In genomic region chr11:17257861-17258260, GRCm38 (mm10) we compare ENCODE assay signal across 8 mouse cellular contexts. TPM values are rescaled to one million over a fixed set of nuclear protein-coding genes. Genes with fewer than 3 reads are reported as not detected.
A peak's percentile ranks its signal among the peaks of the same experiment; 100 is the strongest.
DNase-seq lines count a peak whose midpoint lies in the region; ATAC-seq and TF ChIP-seq lines count a peak whose summit lies in the region.

No protein-coding gene starts in this region.

- peak; percentile 52 for ATAC-seq in intestine, embryonic 15.5 days

- no peaks in the 10 kb centered on the region for H3K9me3 ChIP-seq in intestine, embryonic 15.5 days

- H3K36me3 ChIP-seq in intestine, embryonic 15.5 days: no peaks in the 10 kb centered on the region
- H3K36me3 ChIP-seq in myocyte (ENCODE audit: control insufficient read depth, insufficient read depth): no peaks in the 10 kb centered on the region

- peaks cover 48% of the 10 kb centered on the region for H3K79me2 ChIP-seq in myocyte (ENCODE audit: control insufficient read depth, insufficient read depth)

- H3K4me3 ChIP-seq in layer of hippocampus, adult 2 months: peak overlapping the region; percentile 89
- H3K4me3 ChIP-seq in embryonic fibroblast, embryonic 13.5 days (ENCODE audit: insufficient read depth, low read length): peak overlapping the region; percentile 89
- peak overlapping the region; percentile 69 for H3K4me3 ChIP-seq in intestine, embryonic 15.5 days (replicated peaks)
- H3K4me3 ChIP-seq in myocyte: peak overlapping the region; percentile 94

- peak overlapping the region; percentile 69 for H3K9ac ChIP-seq in intestine, embryonic 15.5 days

- no peaks in the 10 kb centered on the region for H3K27me3 ChIP-seq in intestine, embryonic 15.5 days (replicated peaks)
- H3K27me3 ChIP-seq in myocyte (ENCODE audit: control insufficient read depth, insufficient read depth, insufficient read length): no peaks in the 10 kb centered on the region

- under 1% methylated on average over 17 of the region's 17 CpGs for WGBS in intestine, embryonic 15.5 days

- DNase-seq in layer of hippocampus, adult 2 months (ENCODE audit: low spot score in 2 of 2): peak in 1 of 2 experiments; percentile 16
- DNase-seq in layer of hippocampus, postnatal 10 days (ENCODE audit: low spot score in 2 of 2): no peak
- DNase-seq in R1 (ENCODE audit: low read depth, low spot score) (peak; percentile 63), liver (peak; percentile 45)
- DNase-seq in gastrocnemius, postnatal 10 days: no peak

- peak overlapping the region; percentile 60 for H3K4me2 ChIP-seq in intestine, embryonic 15.5 days (replicated peaks)
- peak overlapping the region; percentile 76 for H3K4me2 ChIP-seq in myocyte (ENCODE audit: low read depth)

- H3K4me1 ChIP-seq in embryonic fibroblast, embryonic 13.5 days (ENCODE audit: control insufficient read depth, insufficient read depth, low read length): no peaks in the 10 kb centered on the region
- H3K4me1 ChIP-seq in intestine, embryonic 15.5 days (replicated peaks): peaks cover 7% of the 10 kb centered on the region; the same call in 1 of the 2 replicates

- peak overlapping the region; percentile 96 for H3K27ac ChIP-seq in layer of hippocampus, adult 2 months
- H3K27ac ChIP-seq in embryonic fibroblast, embryonic 13.5 days (ENCODE audit: insufficient read depth, low read length): peak overlapping the region; percentile 49
- peak overlapping the region; percentile 81 for H3K27ac ChIP-seq in intestine, embryonic 15.5 days

- H3ac ChIP-seq in myocyte (ENCODE audit: control insufficient read depth, insufficient read length): peak overlapping the region; percentile 53

- TF ChIP-seq POLR2A in embryonic fibroblast, embryonic 13.5 days (IDR thresholded peaks at IDR 0.05; ENCODE audit: low read depth, low read length): no peak
- TF ChIP-seq POLR2A in myocyte (IDR thresholded peaks at IDR 0.05; ENCODE audit: insufficient read length, low read depth): no peak

- no peak for TF ChIP-seq CTCF in layer of hippocampus, adult 2 months (conservative IDR thresholded peaks at IDR 0.05)
- TF ChIP-seq CTCF in embryonic fibroblast, embryonic 13.5 days (IDR thresholded peaks at IDR 0.05; ENCODE audit: borderline replicate concordance, insufficient read depth, low read length): no peak

TF ChIP-seq in myocyte, 11 proteins besides CTCF, POLR2A, EP300 and RAD21:
- TF ChIP-seq TCF3 (IDR thresholded peaks at IDR 0.05; ENCODE audit: insufficient read length, low read depth) (no peak), USF1 (IDR thresholded peaks at IDR 0.05; ENCODE audit: low read depth) (no peak), TCF12 (IDR thresholded peaks at IDR 0.05; ENCODE audit: insufficient read depth, poor library complexity, severe bottlenecking) (no peak), MAX (IDR thresholded peaks at IDR 0.05; ENCODE audit: low read depth) (no peak), E2F4 (IDR thresholded peaks at IDR 0.05; ENCODE audit: insufficient read depth) (no peak), MYOD1 (IDR thresholded peaks at IDR 0.05; ENCODE audit: control insufficient read depth in 1 of 3, insufficient read length in 2 of 3, low read depth in 2 of 3) (no peak), CEBPB (IDR thresholded peaks at IDR 0.05; ENCODE audit: insufficient read depth, poor library complexity, severe bottlenecking) (no peak), POLR2AphosphoS2 (IDR thresholded peaks at IDR 0.05; ENCODE audit: insufficient read length, low read depth) (no peak), MYOG (IDR thresholded peaks at IDR 0.05; ENCODE audit: control insufficient read depth in 1 of 3, insufficient read depth in 1 of 3, insufficient read length in 2 of 3, low read depth in 2 of 3) (no peak), SRF (IDR thresholded peaks at IDR 0.05; ENCODE audit: control insufficient read depth, insufficient read length, low read depth) (no peak), REST (IDR thresholded peaks at IDR 0.05; ENCODE audit: insufficient read depth, insufficient read length) (no peak)

RNA-seq across cellular contexts. Expression of gene C1d, which starts 0.5 kb away (rescaled TPM):
- 10 to 100 TPM; 44.8 to 50.8 TPM for total RNA-seq in layer of hippocampus, adult 2 months (2021)
- 10 to 100 TPM; 68.0 to 80.1 TPM for total RNA-seq in layer of hippocampus, postnatal 10 days (2021)
- 217 and 250 TPM in 2 replicates for polyA plus RNA-seq in embryonic fibroblast, embryonic 13.5 days (2011; ENCODE audit: insufficient read length, low read depth, missing spikeins)
- polyA plus RNA-seq in intestine, embryonic 15.5 days (2015; fragmentation: Nextera tagmentation; extraction: Ambion mirVana): 96.8 and 116 TPM in 2 replicates
- 18.6 TPM for polyA plus RNA-seq in myocyte (2012; fragmentation: generic; extraction: Trizol)
- 10 to 100 TPM; 43.7 to 45.8 TPM for total RNA-seq in gastrocnemius, postnatal 10 days (2021)

RNA-seq across cellular contexts. Expression of gene Pno1, which starts 46.5 kb away (rescaled TPM):
- 10 to 100 TPM; 27.6 TPM for total RNA-seq in layer of hippocampus, adult 2 months (2021)
- 10 to 100 TPM; 35.0 to 36.0 TPM for total RNA-seq in layer of hippocampus, postnatal 10 days (2021)
- 60.2 and 67.2 TPM in 2 replicates for polyA plus RNA-seq in embryonic fibroblast, embryonic 13.5 days (2011; ENCODE audit: insufficient read length, low read depth, missing spikeins)
- 80.1 and 89.9 TPM in 2 replicates for polyA plus RNA-seq in intestine, embryonic 15.5 days (2015; fragmentation: Nextera tagmentation; extraction: Ambion mirVana)
- 35.7 TPM for polyA plus RNA-seq in myocyte (2012; fragmentation: generic; extraction: Trizol)
- 10 to 100 TPM; 41.6 to 47.9 TPM for total RNA-seq in gastrocnemius, postnatal 10 days (2021)

Comparison
In these comparisons a context has a peak if more than half of its experiments do, and no peak if none do; other contexts are left out.
1. DNase-seq: peak in R1 (single experiment) and liver (single experiment); none in layer of hippocampus, postnatal 10 days (0 of 2) and gastrocnemius, postnatal 10 days (single experiment).
2. Peak in every context shown above with its lines, with median percentiles within 50 percentile points of each other: H3K27ac ChIP-seq and H3K4me3 ChIP-seq.